Mouse (Mus musculus) erythroblast, embryonic 14.5 days (primary cell): ENCODE results near the gene Zfp184. TPM values are rescaled to one million over a fixed set of nuclear protein-coding genes. Genes with fewer than 3 reads are reported as not detected.
A peak's percentile ranks its signal among the peaks of the same experiment; 100 is the strongest.

Experiments
- H3K27me3 ChIP-seq: 2 replicates; pipeline ENCODE4 v1.6.1; 2012; ENCODE audit warnings: inconsistent platforms; ENCODE audit not compliant: control insufficient read depth
- H3K36me3 ChIP-seq: 2 replicates; pipeline ENCODE4 v1.6.1; 2012; ENCODE audit warnings: mild to moderate bottlenecking, inconsistent platforms; ENCODE audit not compliant: control insufficient read depth
- H3K4me1 ChIP-seq: 2 replicates; pipeline ENCODE4 v1.6.1; 2012; ENCODE audit warnings: inconsistent platforms; ENCODE audit not compliant: control insufficient read depth
- H3K4me3 ChIP-seq: replicated peaks from 2 replicates; pipeline ENCODE3; 2012; ENCODE audit warnings: moderate library complexity, mild to moderate bottlenecking, inconsistent platforms
- H3K9me3 ChIP-seq: 2 replicates; pipeline ENCODE4 v1.6.1; 2012; ENCODE audit warnings: low read length, inconsistent platforms, mixed read lengths; ENCODE audit not compliant: control insufficient read depth
- GATA1 ChIP-seq: IDR thresholded peaks from 2 replicates; pipeline ENCODE4 v1.6.1; 2012; ENCODE audit warnings: low read length, inconsistent platforms, mixed read lengths
- TAL1 ChIP-seq: IDR thresholded peaks from 3 replicates; pipeline ENCODE4 v1.6.1; 2012; ENCODE audit warnings: low read length, inconsistent platforms, mixed read lengths
- polyA plus RNA-seq: library from polyadenylated mRNA; stranded (reverse); fragments of >175 nt; gene quantifications from 2 replicates; pipeline ENCODE4 v1.2.3, GENCODE M21; 2012

The Zfp184 gene
- polyA plus RNA-seq, 1 experiment, result not detected

DNA sequence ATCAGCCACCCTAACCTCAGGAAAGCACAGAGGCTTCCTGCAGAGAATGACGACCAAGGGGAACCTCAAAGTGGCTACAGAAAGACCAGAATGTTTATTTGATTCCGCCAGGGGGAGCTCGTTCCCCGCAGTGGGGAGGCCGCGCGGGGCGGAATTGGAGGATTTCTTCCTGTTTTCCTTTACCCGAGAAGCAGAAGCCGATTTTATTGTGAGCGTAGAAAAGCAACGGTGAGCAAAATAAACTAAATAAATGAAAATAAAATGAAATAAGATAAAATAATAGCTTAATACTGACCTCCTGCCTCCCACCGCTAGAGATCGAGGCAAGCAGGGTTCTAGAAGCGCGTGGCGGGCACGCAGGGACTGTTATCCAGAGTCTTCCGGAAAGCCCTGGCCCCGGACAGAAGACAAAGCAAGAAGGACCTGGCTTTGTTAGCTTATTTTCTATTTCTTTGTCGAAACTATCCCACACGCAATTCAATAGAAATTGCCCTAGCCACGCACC is 29.4 kb downstream of the Zfp184 start:
- TF ChIP-seq GATA1, result no peak
- no peak for TF ChIP-seq TAL1
- H3K4me1 ChIP-seq, result peaks cover 13% of the 10 kb centered on the region
- peaks cover 16% of the 10 kb centered on the region for H3K27me3 ChIP-seq
- no peaks in the 10 kb centered on the region for H3K36me3 ChIP-seq
- H3K4me3 ChIP-seq, result peak overlapping the region; percentile 85
- no peaks in the 10 kb centered on the region for H3K9me3 ChIP-seq

GRCm38 (mm10) chr13:21974726-21975473 is 30.0 kb downstream of the Zfp184 start:
- H3K4me1 ChIP-seq, result peaks cover 13% of the 10 kb centered on the region
- peak overlapping the region; percentile 85 for H3K4me3 ChIP-seq
- no peak for TF ChIP-seq GATA1
- no peak for TF ChIP-seq TAL1
- no peaks in the 10 kb centered on the region for H3K36me3 ChIP-seq
- H3K27me3 ChIP-seq, result peaks cover 23% of the 10 kb centered on the region
- H3K9me3 ChIP-seq, result no peaks in the 10 kb centered on the region

DNA sequence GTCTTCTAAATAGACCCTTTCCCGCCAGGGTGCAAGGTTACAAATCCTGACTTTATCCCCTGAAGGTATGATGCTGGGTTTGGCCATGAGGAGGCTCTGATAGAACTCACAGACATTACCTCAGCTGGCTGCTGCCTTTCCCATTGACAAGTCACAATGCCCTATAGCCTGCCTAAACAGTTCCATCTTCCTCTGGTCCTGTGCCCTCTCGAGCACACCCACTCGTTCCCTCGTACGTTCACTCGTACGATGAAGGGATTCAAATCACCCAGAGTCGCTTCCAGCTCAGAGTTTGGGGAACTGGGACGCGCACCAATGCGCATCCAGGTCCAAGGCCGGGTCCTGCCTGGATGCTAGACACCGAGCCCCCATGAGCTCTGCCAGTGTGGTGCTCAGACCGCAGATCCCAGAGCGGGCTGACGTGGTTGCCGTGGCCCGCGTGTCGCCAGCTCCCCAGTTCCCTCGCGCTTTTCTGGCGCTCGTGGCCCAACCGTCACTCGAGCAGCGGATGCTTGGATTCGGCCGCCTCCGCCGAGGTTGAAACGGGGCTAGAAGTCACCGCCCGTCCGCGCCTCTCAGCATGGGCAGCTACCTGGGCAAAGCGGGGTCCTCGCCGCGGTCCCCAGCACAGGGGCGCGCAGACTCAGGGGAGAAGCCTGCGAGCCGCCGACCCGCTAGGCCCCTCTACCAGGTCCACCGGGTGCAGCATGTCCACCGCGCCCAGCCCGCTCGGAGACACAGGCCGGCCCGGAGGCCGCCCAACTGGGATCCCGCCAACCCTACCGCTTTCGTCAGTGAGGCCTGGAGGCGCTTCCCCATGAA is 36.3 kb downstream of the Zfp184 start, which contains the start of gene Pom121l2:
Pom121l2 (plus strand) TSS at position 214 of the 822 bp plus-strand sequence.
- Histone ChIP-seq H3K4me3 (peak within 1 kb of the TSS; percentile 41), H3K4me1 (peaks cover 4% of the 10 kb centered on the region; the same call in 1 of the 2 replicates), H3K9me3 (peaks cover 2% of the 10 kb centered on the region; the same call in 1 of the 2 replicates), H3K36me3 (no peaks in the 10 kb centered on the region), H3K27me3 (peaks cover 84% of the 10 kb centered on the region)
- no peak for TF ChIP-seq TAL1
- no peak for TF ChIP-seq GATA1

GRCm38 (mm10) chr13:21981803-21982193 is 36.9 kb downstream of the Zfp184 start:
- TF ChIP-seq GATA1 (no peak), TAL1 (no peak)
- Histone ChIP-seq H3K27me3 (peaks cover 88% of the 10 kb centered on the region), H3K9me3 (peaks cover 2% of the 10 kb centered on the region; the same call in 1 of the 2 replicates), H3K4me3 (peak overlapping the region; percentile 41), H3K36me3 (no peaks in the 10 kb centered on the region), H3K4me1 (peaks cover 4% of the 10 kb centered on the region; the same call in 1 of the 2 replicates)

DNA sequence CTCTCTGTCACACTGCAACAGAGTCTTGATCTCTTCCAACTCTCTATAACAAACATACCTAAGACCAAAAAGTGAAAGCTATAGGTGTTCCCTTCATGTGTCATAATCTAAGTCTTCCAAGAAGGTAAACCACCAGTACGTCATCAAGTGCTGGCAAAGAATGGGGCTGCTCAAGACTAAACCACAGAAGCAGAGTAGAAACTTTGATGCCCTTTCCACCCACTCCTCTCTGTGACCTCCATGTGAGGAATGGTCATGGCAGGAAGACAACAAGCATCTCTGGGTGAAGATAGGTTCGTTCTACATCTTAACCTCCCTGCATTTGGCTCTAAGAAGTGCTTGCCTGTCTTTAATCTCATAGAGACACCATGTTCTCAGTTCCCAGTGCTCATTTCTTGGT is 39.6 kb downstream of the Zfp184 start:
- H3K9me3 ChIP-seq, result peaks cover 2% of the 10 kb centered on the region; the same call in 1 of the 2 replicates
- H3K4me1 ChIP-seq, result peaks cover 4% of the 10 kb centered on the region; the same call in 1 of the 2 replicates
- H3K27me3 ChIP-seq, result peaks cover 83% of the 10 kb centered on the region
- TF ChIP-seq GATA1 (no peak), TAL1 (no peak)
- H3K4me3 ChIP-seq, result no peak overlapping the region
- no peaks in the 10 kb centered on the region for H3K36me3 ChIP-seq

GRCm38 (mm10) chr13:21992550-21992949 is 47.7 kb downstream of the Zfp184 start:
- Histone ChIP-seq H3K4me3 (no peak overlapping the region), H3K27me3 (peaks cover 60% of the 10 kb centered on the region), H3K9me3 (peaks cover 4% of the 10 kb centered on the region; the same call in 1 of the 2 replicates), H3K36me3 (no peaks in the 10 kb centered on the region), H3K4me1 (peaks cover 26% of the 10 kb centered on the region)
- TF ChIP-seq GATA1 (no peak), TAL1 (no peak; the same call in 2 of the 3 replicates)

DNA sequence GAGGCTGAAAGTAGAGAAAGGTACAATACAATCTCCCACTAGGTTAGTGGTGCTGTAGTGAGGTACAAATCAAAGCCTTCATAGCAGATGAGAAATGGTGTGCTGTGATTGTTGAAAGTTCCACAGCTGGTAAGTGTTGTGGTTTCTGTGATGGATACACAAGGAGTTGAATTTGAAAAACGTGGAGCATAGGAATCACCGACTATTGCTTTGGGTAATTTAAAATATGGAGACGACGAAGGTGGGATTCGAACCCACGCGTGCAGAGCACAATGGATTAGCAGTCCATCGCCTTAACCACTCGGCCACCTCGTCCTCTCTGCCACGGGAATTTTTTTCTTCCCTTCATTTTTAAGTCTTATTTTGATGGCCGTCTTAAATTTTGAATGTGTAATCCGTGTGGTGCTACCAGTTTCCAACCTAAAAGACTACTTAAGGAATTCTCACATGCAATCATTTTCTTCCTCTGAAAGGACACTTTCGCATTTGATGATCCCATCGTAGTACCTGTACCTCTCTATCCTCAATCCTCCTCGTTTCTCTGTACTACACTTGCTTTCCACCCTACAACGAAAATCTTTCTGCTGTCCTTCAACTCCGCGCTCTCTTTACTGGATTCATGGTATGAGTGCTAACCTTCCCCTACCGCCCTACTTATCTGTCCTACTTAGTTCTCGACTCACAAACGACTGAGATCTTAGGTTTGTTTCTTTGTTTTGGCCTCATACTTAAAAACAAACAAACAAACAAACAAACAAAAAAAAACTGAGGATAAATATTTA is 49.3 kb downstream of the Zfp184 start:
- Histone ChIP-seq H3K9me3 (peaks cover 4% of the 10 kb centered on the region; the same call in 1 of the 2 replicates), H3K36me3 (no peaks in the 10 kb centered on the region), H3K27me3 (peaks cover 70% of the 10 kb centered on the region), H3K4me3 (peak overlapping the region; percentile 12), H3K4me1 (peaks cover 26% of the 10 kb centered on the region)
- TF ChIP-seq TAL1, result no peak
- no peak for TF ChIP-seq GATA1

DNA sequence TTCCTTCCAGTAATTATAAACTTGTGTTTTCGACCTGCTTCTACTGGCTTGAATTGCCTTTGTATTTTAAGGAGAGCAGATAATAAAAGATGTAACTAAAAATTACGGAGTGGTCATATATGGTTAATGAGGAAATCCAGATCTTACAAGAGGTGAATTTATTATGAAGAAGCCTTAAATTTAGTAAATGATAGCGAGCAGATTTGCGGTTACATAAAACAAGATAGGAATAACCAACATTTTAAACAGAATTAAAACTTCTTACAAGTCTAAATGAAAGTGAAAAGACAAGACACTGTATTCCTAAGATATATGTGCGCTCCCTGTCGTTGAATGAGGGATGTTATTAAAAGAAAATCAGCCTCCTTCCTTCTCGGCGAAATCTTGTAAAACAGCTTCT is 50.0 kb downstream of the Zfp184 start:
- Histone ChIP-seq H3K4me3 (peak overlapping the region; percentile 55), H3K4me1 (peaks cover 26% of the 10 kb centered on the region), H3K27me3 (peaks cover 75% of the 10 kb centered on the region), H3K9me3 (peaks cover 4% of the 10 kb centered on the region; the same call in 1 of the 2 replicates), H3K36me3 (no peaks in the 10 kb centered on the region)
- no peak for TF ChIP-seq TAL1
- TF ChIP-seq GATA1, result no peak
